Mouse (Mus musculus) midbrain, embryonic 16.5 days (tissue): ENCODE data around the gene Cd248. TPM values are rescaled to one million over a fixed set of nuclear protein-coding genes. Genes with fewer than 3 reads are reported as not detected.

Experiments used
- ATAC-seq: fragments of 200-750 bp; cut with Nextera tagmentation; 2 replicates; pipeline ENCODE4 v1.8.0; 2017; ENCODE audit warnings: moderate TSS enrichment
- H3K27ac ChIP-seq: fragments of 300-500 bp; sonication (generic); 2 replicates; pipeline ENCODE4 v1.5.1; 2014; ENCODE audit warnings: mild to moderate bottlenecking, low read length, mixed read lengths
- H3K27me3 ChIP-seq: fragments of 300-500 bp; sonication (generic); 2 replicates; pipeline ENCODE4 v1.6.1; 2014; ENCODE audit warnings: low read depth, low read length, mixed read lengths; ENCODE audit not compliant: control insufficient read depth, insufficient read depth
- H3K36me3 ChIP-seq: fragments of 300-500 bp; sonication (generic); 2 replicates; pipeline ENCODE4 v1.6.1; 2014; ENCODE audit warnings: mild to moderate bottlenecking, low read length, moderate library complexity, mixed read lengths; ENCODE audit not compliant: control insufficient read depth, insufficient read depth
- H3K4me1 ChIP-seq: fragments of 300-500 bp; sonication (generic); 2 replicates; pipeline ENCODE4 v1.6.1; 2014; ENCODE audit warnings: mild to moderate bottlenecking, low read length, mixed read lengths; ENCODE audit not compliant: control insufficient read depth, insufficient read depth
- H3K4me2 ChIP-seq: fragments of 300-500 bp; sonication (generic); 2 replicates; pipeline ENCODE4 v1.6.1; 2014; ENCODE audit warnings: mild to moderate bottlenecking, low read length, mixed read lengths
- H3K4me3 ChIP-seq: fragments of 300-500 bp; sonication (generic); 2 replicates; pipeline ENCODE4 v1.5.1; 2014; ENCODE audit warnings: low read depth, mild to moderate bottlenecking, low read length, moderate library complexity, mixed read lengths
- H3K9ac ChIP-seq: fragments of 300-500 bp; sonication (generic); 2 replicates; pipeline ENCODE4 v1.6.1; 2014; ENCODE audit warnings: low read depth, low read length, mixed read lengths
- H3K9me3 ChIP-seq: fragments of 300-500 bp; sonication (generic); replicated peaks from 2 replicates; pipeline ENCODE4 v1.6.1; 2014; ENCODE audit warnings: mild to moderate bottlenecking, low read length, mixed read lengths; ENCODE audit not compliant: control insufficient read depth, poor library complexity, severe bottlenecking
- WGBS: fragments of 180-500 bp; shearing (Covaris S2); extraction: QIAGEN DNeasy Blood & Tissue Kit; methylation state at CpG from one replicate; pipeline ENCODE4 v1.1.7; 2014; 5-methylcytosine and 5-hydroxymethylcytosine counted together
- polyA plus RNA-seq: library from polyadenylated mRNA; unstranded; fragments of >200 nt; fragmentation: Nextera tagmentation; extraction: Ambion mirVana; gene quantifications from 2 replicates; pipeline ENCODE4 v1.2.1, GENCODE M21; 2015

Cd248 gene
- polyA plus RNA-seq, 1 experiment from 2014 or later, result 16.5 TPM

- Histone ChIP-seq H3K9ac (peak within 1 kb of the TSS; percentile 95), H3K27me3 (no peaks in the 10 kb centered on the region), H3K4me1 (peaks cover 27% of the 10 kb centered on the region), H3K27ac (peak within 1 kb of the TSS; percentile 87), H3K4me3 (peak within 1 kb of the TSS; percentile 70), H3K4me2 (peak within 1 kb of the TSS; percentile 90), H3K9me3 (no peaks in the 10 kb centered on the region), H3K36me3 (no peaks in the 10 kb centered on the region; the same call in 1 of the 2 replicates)
- peak; percentile 94 for ATAC-seq
- 0% methylated on average over 44 of the region's 44 CpGs for WGBS
These were observed 29.1 kb upstream of the Cd248 start, which contains the start of the genes B4gat1 and AC124502.3 for GRCm38 (mm10) chr19:5038709-5039156. B4gat1 (plus strand) TSS chr19:5038826. AC124502.3 (plus strand) TSS chr19:5038891.

- peak; percentile 36 for ATAC-seq
- peak overlapping the region; percentile 87 for H3K27ac ChIP-seq
- 11% methylated on average over 41 of the region's 41 CpGs for WGBS
- H3K9ac ChIP-seq, result peak overlapping the region; percentile 95
- H3K27me3 ChIP-seq, result no peaks in the 10 kb centered on the region
- H3K9me3 ChIP-seq, result no peaks in the 10 kb centered on the region
- H3K4me2 ChIP-seq, result peak overlapping the region; percentile 90
- peak overlapping the region; percentile 70 for H3K4me3 ChIP-seq
- peaks cover 27% of the 10 kb centered on the region for H3K4me1 ChIP-seq
- no peaks in the 10 kb centered on the region; the same call in 1 of the 2 replicates for H3K36me3 ChIP-seq
These were observed 28.4 kb upstream of the Cd248 start for GRCm38 (mm10) chr19:5039301-5040114.

- H3K36me3 ChIP-seq, result no peaks in the 10 kb centered on the region; the same call in 1 of the 2 replicates
- H3K4me3 ChIP-seq, result peak within 1 kb of the TSS; percentile 70
- peak within 1 kb of the TSS; percentile 90 for H3K4me2 ChIP-seq
- ATAC-seq, result peak; percentile 59
- H3K27ac ChIP-seq, result peak within 1 kb of the TSS; percentile 51
- 7% methylated on average over 40 of the region's 40 CpGs for WGBS
- H3K9me3 ChIP-seq, result no peaks in the 10 kb centered on the region
- no peaks in the 10 kb centered on the region for H3K27me3 ChIP-seq
- H3K9ac ChIP-seq, result peak within 1 kb of the TSS; percentile 78
- H3K4me1 ChIP-seq, result peaks cover 27% of the 10 kb centered on the region
These were observed 26.9 kb upstream of the Cd248 start, which contains the start of gene Brms1 for GRCm38 (mm10) chr19:5040862-5041523. Brms1 (plus strand) TSS chr19:5041354.

DNA sequence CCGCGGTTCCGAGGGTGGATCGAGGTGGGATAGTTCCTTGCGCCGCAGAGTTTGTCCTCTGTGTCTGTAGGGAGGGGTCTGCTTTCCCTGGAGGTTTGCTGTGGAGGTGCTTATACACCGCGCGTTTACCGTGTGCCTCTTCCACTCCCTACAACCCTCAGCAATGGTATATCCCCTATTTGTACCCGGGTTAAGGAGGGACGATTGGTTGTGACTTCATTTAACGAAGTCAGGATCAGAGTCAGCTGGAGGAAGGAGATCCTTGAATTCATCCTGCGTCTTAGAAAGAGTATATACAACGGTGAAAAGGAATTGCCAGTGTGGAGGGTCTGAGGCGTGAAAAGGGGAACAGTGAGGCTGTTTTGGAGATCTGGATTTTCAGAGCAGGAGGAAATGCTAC is 26.3 kb upstream of the Cd248 start:
- Histone ChIP-seq H3K36me3 (no peaks in the 10 kb centered on the region; the same call in 1 of the 2 replicates), H3K9ac (peak overlapping the region; percentile 78), H3K27ac (peak overlapping the region; percentile 51), H3K4me3 (peak overlapping the region; percentile 70), H3K27me3 (no peaks in the 10 kb centered on the region), H3K9me3 (no peaks in the 10 kb centered on the region), H3K4me1 (peaks cover 27% of the 10 kb centered on the region), H3K4me2 (peak overlapping the region; percentile 90)
- 3% methylated on average over 16 of the region's 16 CpGs for WGBS
- ATAC-seq, result peak; percentile 0; the same call in 1 of the 2 replicates

DNA sequence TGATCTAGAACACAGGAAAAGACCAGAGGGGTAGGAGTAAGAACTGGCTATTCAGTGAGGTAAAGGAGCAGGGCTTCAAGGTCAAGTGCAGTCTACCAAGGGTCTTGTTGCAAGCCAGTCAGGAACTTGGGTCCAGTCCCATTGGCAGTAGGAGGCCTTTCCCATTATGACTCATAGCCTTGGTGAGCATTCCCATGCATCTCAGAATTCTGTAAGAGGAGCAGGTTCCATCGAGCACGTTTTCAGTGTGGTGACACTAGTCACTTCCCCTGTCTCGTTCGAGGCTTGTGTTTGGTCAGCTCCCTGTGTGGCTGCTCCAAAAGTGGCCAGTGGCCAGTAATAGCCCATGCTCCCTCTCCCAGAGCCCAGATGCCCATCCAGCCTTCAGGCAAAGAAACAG is 22.3 kb upstream of the Cd248 start:
- WGBS, result 84% methylated on average over 4 of the region's 4 CpGs
- Histone ChIP-seq H3K27me3 (peaks cover under 1% of the 10 kb centered on the region; the same call in 1 of the 2 replicates), H3K4me2 (no peak overlapping the region), H3K4me1 (peaks cover 19% of the 10 kb centered on the region), H3K27ac (no peak overlapping the region), H3K9ac (no peak overlapping the region), H3K9me3 (no peaks in the 10 kb centered on the region), H3K4me3 (no peak overlapping the region), H3K36me3 (no peaks in the 10 kb centered on the region; the same call in none of the 2 replicates)
- ATAC-seq, result no peak

DNA sequence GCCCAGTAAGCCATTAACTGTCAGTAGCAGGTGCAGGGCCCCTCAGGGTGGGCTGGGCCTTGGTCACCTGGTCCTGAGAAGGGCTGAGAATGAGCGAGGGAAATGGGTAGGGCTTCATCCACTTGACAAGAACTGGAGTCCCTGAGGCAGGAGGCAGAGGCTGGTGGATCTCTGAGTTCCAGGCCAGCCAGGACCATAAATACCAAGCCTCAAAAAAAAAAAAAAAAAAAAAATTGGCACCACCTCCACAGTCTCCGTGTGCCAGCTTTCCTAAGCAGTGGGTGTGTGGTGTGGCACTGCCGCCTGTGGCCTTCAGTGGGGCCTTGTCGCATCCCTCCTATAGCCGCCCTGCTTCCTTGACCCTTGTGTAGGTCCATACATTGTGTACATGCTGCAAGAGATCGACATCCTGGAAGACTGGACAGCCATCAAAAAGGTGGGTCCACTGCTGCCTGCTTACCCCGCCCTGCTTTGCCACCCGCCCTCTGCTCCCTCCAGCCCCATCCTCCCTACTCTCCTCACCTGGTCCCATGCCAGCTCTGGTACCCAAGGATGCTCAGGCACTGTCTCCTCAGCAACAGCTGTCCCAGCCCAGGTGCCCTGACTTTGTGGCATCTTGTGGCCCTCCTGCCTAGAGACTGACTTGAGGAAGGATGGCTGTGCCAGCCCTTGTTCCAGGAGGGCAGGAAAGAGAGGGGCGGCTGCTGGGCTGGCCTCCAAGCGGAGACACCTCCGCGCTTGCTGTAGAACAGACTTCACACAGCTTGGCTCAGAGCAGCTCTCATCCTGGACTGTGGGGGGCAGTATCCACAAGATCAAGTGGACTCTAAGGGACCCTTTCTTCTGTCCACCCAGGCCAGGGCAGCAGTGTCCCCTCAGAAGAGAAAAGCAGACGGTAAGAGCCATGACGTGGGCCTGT is 19.5 kb upstream of the Cd248 start:
- Histone ChIP-seq H3K9ac (no peak overlapping the region), H3K36me3 (no peaks in the 10 kb centered on the region; the same call in 1 of the 2 replicates), H3K4me2 (no peak overlapping the region), H3K4me3 (no peak overlapping the region), H3K27ac (no peak overlapping the region), H3K27me3 (peaks cover 29% of the 10 kb centered on the region), H3K4me1 (peaks cover 10% of the 10 kb centered on the region), H3K9me3 (no peaks in the 10 kb centered on the region)
- 84% methylated on average over 14 of the region's 14 CpGs for WGBS
- ATAC-seq, result no peak

DNA sequence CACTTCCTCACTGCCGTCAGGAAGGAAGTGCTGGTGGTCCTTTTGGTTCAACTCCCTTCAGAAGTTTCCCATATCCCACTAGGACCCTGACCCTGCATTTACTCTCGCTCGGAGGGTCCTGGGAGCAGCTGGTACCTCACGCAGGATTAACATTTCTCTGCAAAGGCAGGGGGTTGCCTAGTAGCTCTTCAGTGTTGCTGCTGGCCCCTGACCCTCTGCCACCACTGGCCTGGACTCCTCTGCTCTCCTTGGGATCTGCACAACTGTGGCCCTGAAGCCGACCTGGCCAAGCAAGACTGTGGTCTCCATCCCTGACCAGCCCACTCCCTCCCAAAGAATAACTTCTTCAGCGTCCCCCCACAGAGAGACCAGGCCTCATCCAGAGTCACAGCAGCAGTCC is 18.6 kb upstream of the Cd248 start:
- 51% methylated on average over 6 of the region's 6 CpGs for WGBS
- ATAC-seq, result no peak

More for the DNA sequence above, 18.6 kb upstream of the Cd248 start:
- no peak overlapping the region for H3K4me3 ChIP-seq
- H3K4me2 ChIP-seq, result no peak overlapping the region
- H3K36me3 ChIP-seq, result no peaks in the 10 kb centered on the region; the same call in 1 of the 2 replicates
- no peaks in the 10 kb centered on the region for H3K9me3 ChIP-seq
- peaks cover 10% of the 10 kb centered on the region for H3K4me1 ChIP-seq
- H3K9ac ChIP-seq, result no peak overlapping the region
- peaks cover 33% of the 10 kb centered on the region for H3K27me3 ChIP-seq
- no peak overlapping the region for H3K27ac ChIP-seq
